Comparison of ENCODE assay signal across 24 mouse cellular contexts in the genomic region with DNA sequence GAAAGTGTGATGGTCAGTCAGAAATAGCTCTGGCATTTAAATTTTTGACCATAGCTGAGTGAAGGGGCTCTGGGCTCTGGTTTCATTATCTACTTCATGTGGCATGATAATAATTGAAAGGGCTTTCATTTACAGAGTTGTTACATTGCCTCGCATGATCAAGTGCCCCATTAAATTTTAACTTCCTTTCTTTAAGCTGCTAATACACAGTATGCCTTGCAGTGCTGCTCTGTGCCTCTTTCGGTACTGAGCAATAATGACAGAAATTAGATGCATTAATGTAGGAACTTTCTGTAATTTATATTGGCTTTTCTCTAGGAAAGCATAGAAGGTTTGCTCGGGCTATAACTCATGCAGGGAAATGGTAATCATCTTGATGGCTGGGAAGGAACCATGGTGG.
DNase-seq lines count a peak whose midpoint lies in the region; ATAC-seq lines count a peak whose summit lies in the region.
"Had no signal": no experiment of that assay in that cellular context is flagged by ENCODE, and none has a peak within 500 bp of the region (broad histone marks: within the 10 kb centered on the region; RNA-seq: fewer than 3 reads in every experiment).

No protein-coding gene starts in this region.

- DNase-seq in kidney, adult 8-10 months, result no peak
- no peak for DNase-seq in neural tube, embryonic 10.5 days (ENCODE audit: extremely low spot score, low spot score)
- DNase-seq in c-Kit-positive CD71-positive TER-119-positive erythroid progenitor cells, embryonic 14.5 days (ENCODE audit: low spot score), result no peak
- DNase-seq: adrenal gland, adult 8-10 months; adrenal gland, postnatal 14 days; adrenal gland, postnatal 36 days; B cell, adult 2 months; cerebellum, adult 11-12 months; cerebellum, adult 2 months; cerebellum, adult 9-10 months; cerebellum, postnatal 10 days; cerebellum, postnatal 25 days; forebrain, postnatal 0 days had no signal

- H3K4me3 ChIP-seq in kidney, embryonic 16.5 days (ENCODE audit: low read length), result no peak overlapping the region
- H3K4me3 ChIP-seq in neural tube, embryonic 13.5 days, result no peak overlapping the region
- H3K4me3 ChIP-seq: embryonic facial prominence, embryonic 10.5 days; embryonic facial prominence, embryonic 12.5 days; forebrain, embryonic 13.5 days; forebrain, embryonic 15.5 days had no signal

- H3K27me3 ChIP-seq in kidney, embryonic 16.5 days (ENCODE audit: insufficient read depth, low read length), result no peaks in the 10 kb centered on the region
- no peaks in the 10 kb centered on the region for H3K27me3 ChIP-seq in neural tube, embryonic 13.5 days
- H3K27me3 ChIP-seq: CH12.LX; embryonic facial prominence, embryonic 12.5 days; forebrain, embryonic 13.5 days; forebrain, embryonic 15.5 days; Patski had no signal

- H3K4me2 ChIP-seq in kidney, embryonic 16.5 days (replicated peaks; ENCODE audit: low read depth, low read length), result no peak overlapping the region
- H3K4me2 ChIP-seq in neural tube, embryonic 13.5 days, result no peak overlapping the region
- H3K4me2 ChIP-seq: embryonic facial prominence, embryonic 12.5 days; forebrain, embryonic 13.5 days; forebrain, embryonic 15.5 days had no signal

- ATAC-seq in kidney, embryonic 16.5 days (ENCODE audit: low FRiP score, low TSS enrichment), result peak; percentile 75; the same call in 1 of the 2 replicates
- ATAC-seq in neural tube, embryonic 13.5 days (ENCODE audit: low read depth), result peak; percentile 61; the same call in 1 of the 2 replicates
- ATAC-seq: activated CD4-positive, CD25-positive, alpha-beta regulatory T cell, adult 4 months; CD4-positive, CD25-positive, alpha-beta regulatory T cell, adult 4 months; forebrain, embryonic 13.5 days; forebrain, embryonic 15.5 days; forebrain, postnatal 0 days; Patski had no signal

- H3K36me3 ChIP-seq in kidney, embryonic 16.5 days (ENCODE audit: insufficient read depth, low read length), result no peaks in the 10 kb centered on the region
- no peaks in the 10 kb centered on the region for H3K36me3 ChIP-seq in neural tube, embryonic 13.5 days
- H3K36me3 ChIP-seq: embryonic facial prominence, embryonic 10.5 days; embryonic facial prominence, embryonic 12.5 days; forebrain, embryonic 15.5 days; G1E had no signal

- peak overlapping the region; percentile 20; the same call in 1 of the 2 replicates for H3K27ac ChIP-seq in kidney, embryonic 16.5 days (ENCODE audit: low read length)
- H3K27ac ChIP-seq in neural tube, embryonic 13.5 days (replicated peaks), result peak overlapping the region; percentile 23; the same call in 1 of the 2 replicates
- H3K27ac ChIP-seq: embryonic facial prominence, embryonic 10.5 days; embryonic facial prominence, embryonic 12.5 days; forebrain, embryonic 13.5 days; forebrain, embryonic 15.5 days had no signal

- H3K9me3 ChIP-seq in kidney, embryonic 16.5 days (ENCODE audit: low read length), result 0 out of 2 replicates have a peak, but pooled peaks cover 3% of the 10 kb centered on the region
- no peaks in the 10 kb centered on the region for H3K9me3 ChIP-seq in neural tube, embryonic 13.5 days
- H3K9me3 ChIP-seq: embryonic facial prominence, embryonic 10.5 days; forebrain, embryonic 13.5 days; forebrain, embryonic 15.5 days; G1E had no signal

- H3K9ac ChIP-seq in kidney, embryonic 16.5 days (replicated peaks; ENCODE audit: low read length), result no peak overlapping the region
- H3K9ac ChIP-seq in neural tube, embryonic 13.5 days, result no peak overlapping the region
- H3K9ac ChIP-seq: embryonic facial prominence, embryonic 12.5 days; forebrain, embryonic 13.5 days; forebrain, embryonic 15.5 days; forebrain, postnatal 0 days had no signal

- H3K4me1 ChIP-seq in kidney, embryonic 16.5 days (ENCODE audit: insufficient read depth, low read length), result no peaks in the 10 kb centered on the region
- peaks cover 7% of the 10 kb centered on the region for H3K4me1 ChIP-seq in neural tube, embryonic 13.5 days (replicated peaks)
- H3K4me1 ChIP-seq: embryonic facial prominence, embryonic 10.5 days had no signal

- 50% methylated on average over 3 of the region's 3 CpGs for WGBS in kidney, embryonic 16.5 days
- WGBS in neural tube, embryonic 13.5 days, result 52% methylated on average over 3 of the region's 3 CpGs
